Mouse (Mus musculus): ENCODE measurements around the gene Polr3a.

DNA sequence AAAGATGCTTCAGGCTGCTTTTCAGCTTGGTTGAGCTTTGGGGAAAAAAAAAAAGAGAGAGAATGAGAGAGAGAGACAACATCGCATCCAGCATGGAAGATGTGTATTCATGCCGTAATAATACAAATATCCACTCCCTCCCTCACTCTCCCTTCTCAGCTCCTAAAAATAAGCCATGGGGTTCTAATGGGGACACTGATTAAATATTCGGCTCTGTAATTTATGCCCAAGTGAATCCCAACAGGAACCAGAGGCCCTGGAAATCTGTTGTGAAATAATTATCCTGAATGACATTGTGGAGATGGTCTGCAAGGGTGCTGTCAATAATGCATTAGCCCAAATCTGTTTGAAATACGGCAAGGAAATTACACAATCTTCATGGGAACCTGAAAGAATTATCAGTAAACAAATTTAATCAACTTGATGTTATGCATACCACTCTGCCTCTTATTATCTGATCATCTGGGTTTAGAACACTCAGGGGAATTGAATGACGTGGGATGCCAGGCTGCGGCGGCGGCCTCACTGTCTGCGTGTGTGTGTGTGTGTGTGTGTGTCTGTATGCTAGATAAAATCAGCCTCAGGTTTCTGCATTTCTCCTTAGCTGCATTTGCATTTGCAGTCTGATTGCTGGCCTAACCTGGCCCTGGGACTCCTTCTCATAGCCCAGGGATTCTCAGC is 48.1 kb upstream of the Polr3a start:
- TF ChIP-seq CTCF (IDR thresholded peaks at IDR 0.05; ENCODE audit: borderline replicate concordance, control insufficient read depth, extremely low read depth, insufficient read depth, low read length, poor library complexity) = no peak
- no peak for TF ChIP-seq POLR2A (IDR thresholded peaks at IDR 0.05; ENCODE audit: control insufficient read depth, extremely low read depth, insufficient read depth, low read length, poor library complexity)

Data from thymus, adult 2 months (tissue).